Mouse (Mus musculus) gastrocnemius, postnatal 14 days (tissue): ENCODE data around the gene Gpr153. TPM values are rescaled to one million over a fixed set of nuclear protein-coding genes. Genes with fewer than 3 reads are reported as not detected.

Experiments used
- DNase-seq: peaks from one replicate; pipeline ENCODE4 v3.0.0; 2021; ENCODE audit warnings: mixed read lengths
- intact Hi-C: fragments of 180-260 bp; cut with DNase I; formaldehyde crosslinking; loops from one replicate; pipeline ENCODE4 v1.15.1; 2025; ENCODE audit warnings: low total_unique reads
- total RNA-seq, 2 experiments: library from RNA; stranded (reverse); gene quantifications; 2 replicates each; pipeline ENCODE4 v1.2.3; 2021

Gpr153 gene
- total RNA-seq, 2 experiments from 2014 or later, result 18.0 to 21.0 TPM

- DNase-seq, result no peak
- intact Hi-C loops, result no loop called here
These were observed 10.4 kb upstream of the Gpr153 start for GRCm38 (mm10) chr4:152263512-152264176.

GRCm38 (mm10) chr4:152264177-152264530 is 9.9 kb upstream of the Gpr153 start:
- intact Hi-C loops, result no loop called here
- no peak for DNase-seq

GRCm38 (mm10) chr4:152264867-152265568 is 9.0 kb upstream of the Gpr153 start:
- no peak for DNase-seq
- intact Hi-C loops, result no loop called here

GRCm38 (mm10) chr4:152265791-152266190 is 8.2 kb upstream of the Gpr153 start:
- intact Hi-C loops, result no loop called here
- DNase-seq, result no peak

GRCm38 (mm10) chr4:152266236-152266895 is 7.7 kb upstream of the Gpr153 start:
- peak; percentile 74 for DNase-seq
- intact Hi-C loops, result no loop called here

GRCm38 (mm10) chr4:152267748-152268369 is 6.2 kb upstream of the Gpr153 start:
- DNase-seq, result peak; percentile 70
- intact Hi-C loops, result no loop called here

GRCm38 (mm10) chr4:152269967-152270366 is 4.1 kb upstream of the Gpr153 start:
- intact Hi-C loops, result no loop called here
- DNase-seq, result no peak

- DNase-seq, result no peak
- intact Hi-C loops, result no loop called here
These were observed 3.4 kb upstream of the Gpr153 start for GRCm38 (mm10) chr4:152270599-152270998.

- no peak for DNase-seq
- intact Hi-C loops, result no loop called here
These were observed 2.7 kb upstream of the Gpr153 start for GRCm38 (mm10) chr4:152271334-152271733.

- intact Hi-C loops, result no loop called here
- peak; percentile 47 for DNase-seq
These were observed 2.0 kb upstream of the Gpr153 start for GRCm38 (mm10) chr4:152272006-152272405.

- peak; percentile 83 for DNase-seq
- intact Hi-C loops, result no loop called here
These were observed 1.5 kb upstream of the Gpr153 start for GRCm38 (mm10) chr4:152272449-152273049.

- intact Hi-C loops, result no loop called here
- no peak for DNase-seq
These were observed 841 bp upstream of the Gpr153 start for GRCm38 (mm10) chr4:152273191-152273590.

GRCm38 (mm10) chr4:152274681-152275131 is 674 bp downstream of the Gpr153 start:
- intact Hi-C loops, result no loop called here

GRCm38 (mm10) chr4:152276389-152277347 is 2.6 kb downstream of the Gpr153 start:
- DNase-seq, result no peak
- intact Hi-C loops, result no loop called here

More at GRCm38 (mm10) chr4:152274681-152275131, 674 bp downstream of the Gpr153 start:
- DNase-seq, result peak; percentile 50

GRCm38 (mm10) chr4:152277916-152278315 is 3.9 kb downstream of the Gpr153 start:
- DNase-seq, result no peak
- intact Hi-C loops, result no loop called here

- intact Hi-C loops, result no loop called here
- DNase-seq, result no peak
These were observed 5.0 kb downstream of the Gpr153 start for GRCm38 (mm10) chr4:152278986-152279385.

GRCm38 (mm10) chr4:152281601-152282000 is 7.6 kb downstream of the Gpr153 start:
- intact Hi-C loops, result loop anchor here (5.0 kb wide), 1 partner anchor 64 kb away; no protein-coding TSS in a partner anchor

GRCm38 (mm10) chr4:152282721-152283120 is 8.7 kb downstream of the Gpr153 start:
- DNase-seq, result no peak
- intact Hi-C loops, result loop anchor here (5.0 kb wide), 1 partner anchor 65 kb away; no protein-coding TSS in a partner anchor

More at GRCm38 (mm10) chr4:152281601-152282000, 7.6 kb downstream of the Gpr153 start:
- DNase-seq, result no peak
